Mouse (Mus musculus) liver (tissue): ENCODE measurements at regions not wholly inside any gene's neighbourhood (a gene's known extent, or its start where the extent isn't known, plus 50 kb on each side); places are given as distances from the start of the nearest gene placed in this dataset.
A peak's percentile ranks its signal among the peaks of the same experiment; 100 is the strongest.

Source experiments
- DNase-seq: peaks from one replicate; pipeline ENCODE4 v3.0.0-alpha.2; 2020; ENCODE audit warnings: mixed read lengths

DNA sequence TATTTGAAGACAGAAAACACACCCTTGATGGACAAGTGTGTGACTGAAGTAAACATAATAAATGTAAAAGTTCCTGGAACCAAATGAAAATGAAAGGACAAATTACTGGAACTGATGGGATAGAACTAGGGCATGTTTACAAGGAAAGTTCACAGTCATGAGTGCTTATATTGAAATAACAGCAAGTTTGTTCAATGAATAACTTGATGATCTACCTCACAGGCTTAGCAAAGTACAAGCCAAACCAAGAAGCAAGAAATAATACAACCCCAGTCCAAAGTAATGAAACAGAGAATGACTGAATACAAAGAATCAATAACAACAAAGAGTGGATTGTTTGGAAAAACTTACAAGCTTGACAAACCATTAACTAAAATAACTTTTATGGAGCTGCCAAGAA lies 56.2 kb downstream of the Gm379 start:
- no peak for DNase-seq

- no peak for DNase-seq
These were observed 64.7 kb downstream of the Gm379 start for GRCm38 (mm10) chrX:108599906-108600468.

- no peak for DNase-seq
These were observed 102.7 kb downstream of the Gm379 start for GRCm38 (mm10) chrX:108561977-108562376.

DNA sequence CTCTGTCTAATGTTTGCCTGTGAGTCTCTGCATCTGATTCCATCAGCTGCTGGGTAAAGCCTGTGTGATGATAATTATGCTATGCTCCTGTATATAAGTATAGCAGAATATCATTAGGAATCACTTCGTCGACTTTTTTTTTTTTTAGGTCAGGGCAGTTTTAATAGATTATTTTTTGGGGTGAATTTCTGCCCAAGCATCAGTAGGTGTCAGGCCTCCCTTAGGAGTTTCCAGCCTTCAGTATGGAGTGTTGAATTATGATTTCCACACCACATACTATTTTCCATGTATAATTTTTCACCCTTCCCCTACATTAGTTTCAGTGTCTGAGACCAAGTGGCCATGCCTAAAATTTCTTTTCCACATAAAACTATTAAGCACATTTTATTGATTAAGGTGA lies 121.5 kb downstream of the Gm379 start:
- DNase-seq = no peak

- DNase-seq = no peak
These were observed 123.3 kb downstream of the Gm379 start for GRCm38 (mm10) chrX:108541410-108541809.

DNA sequence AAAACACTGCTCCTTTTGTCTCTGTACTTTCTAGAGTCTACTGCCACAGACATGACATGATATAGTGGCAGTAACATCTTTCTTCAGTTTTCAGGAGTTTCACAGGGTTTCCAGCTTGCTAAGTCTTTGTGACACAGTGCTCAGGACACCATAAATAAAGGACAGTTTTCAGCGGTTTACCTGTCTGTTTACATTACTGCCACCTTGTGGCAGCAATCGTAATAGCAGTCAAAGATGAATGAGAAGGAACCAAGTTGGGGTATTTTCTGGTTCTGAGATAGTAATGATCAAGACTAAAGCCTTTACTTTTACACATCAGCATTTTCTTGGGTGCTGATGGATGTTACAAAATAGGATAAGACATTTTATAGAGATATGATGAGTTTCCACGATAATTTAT lies 127.7 kb downstream of the Gm379 start:
- DNase-seq = peak; percentile 14
